Mouse (Mus musculus) heart, embryonic 10.5 days (tissue): Measurements from ENCODE around the gene Cib3. TPM values are rescaled to one million over a fixed set of nuclear protein-coding genes. Genes with fewer than 3 reads are reported as not detected.

ENCODE experiments used
- DNase-seq: peaks from one replicate; pipeline ENCODE4 v3.0.0-alpha.2; 2017; ENCODE audit warnings: low spot score
- H3K27ac ChIP-seq: fragments of 300-500 bp; sonication (generic); 2 replicates; pipeline ENCODE4 v1.5.1; 2016; ENCODE audit warnings: mild to moderate bottlenecking
- H3K27me3 ChIP-seq: fragments of 300-500 bp; sonication (generic); 2 replicates; pipeline ENCODE4 v1.6.1; 2016; ENCODE audit warnings: mild to moderate bottlenecking; ENCODE audit not compliant: poor library complexity, insufficient read depth, severe bottlenecking
- H3K36me3 ChIP-seq: fragments of 300-500 bp; sonication (generic); 2 replicates; pipeline ENCODE4 v1.6.1; 2016; ENCODE audit warnings: mild to moderate bottlenecking, moderate library complexity
- H3K4me1 ChIP-seq: fragments of 300-500 bp; sonication (generic); 2 replicates; pipeline ENCODE4 v1.6.1; 2016; ENCODE audit warnings: mild to moderate bottlenecking
- H3K4me3 ChIP-seq: fragments of 300-500 bp; sonication (generic); 2 replicates; pipeline ENCODE4 v1.5.1; 2016; ENCODE audit warnings: mild to moderate bottlenecking, moderate library complexity
- H3K9me3 ChIP-seq: fragments of 300-500 bp; sonication (generic); 2 replicates; pipeline ENCODE4 v1.6.1; 2016; ENCODE audit warnings: mild to moderate bottlenecking, moderate library complexity
- WGBS: fragments of 180-500 bp; shearing (Covaris S2); methylation state at CpG from one replicate; pipeline ENCODE4 v1.1.7; 2016; 5-methylcytosine and 5-hydroxymethylcytosine counted together
- polyA plus RNA-seq: library from polyadenylated mRNA; unstranded; fragments of >200 nt; fragmentation: Nextera tagmentation; extraction: Ambion mirVana; gene quantifications from 2 replicates; pipeline ENCODE4 v1.2.1, GENCODE M21; 2016

Cib3 gene
- polyA plus RNA-seq, 1 experiment from 2014 or later, result not detected

DNA sequence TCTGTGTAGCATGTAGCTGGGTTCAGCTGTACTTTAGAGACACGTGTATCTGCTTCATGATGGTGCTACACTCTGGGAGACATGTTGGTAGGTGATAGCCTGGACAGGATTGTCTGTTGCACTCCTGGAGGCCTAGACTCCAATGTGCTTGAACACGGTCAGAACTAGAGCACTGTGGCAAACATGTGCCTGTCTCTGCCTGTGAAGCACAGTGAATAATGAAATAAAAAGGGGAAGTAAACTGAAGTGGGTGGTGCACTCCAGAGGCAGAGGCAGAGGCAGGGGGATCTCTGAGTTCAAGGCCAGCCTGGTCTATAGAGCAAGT, 22.5 kb downstream of the Cib3 start:
- H3K27ac ChIP-seq, result no peak overlapping the region
- no peaks in the 10 kb centered on the region for H3K9me3 ChIP-seq
- DNase-seq, result no peak
- H3K4me1 ChIP-seq, result no peaks in the 10 kb centered on the region
- no peaks in the 10 kb centered on the region for H3K36me3 ChIP-seq
- H3K27me3 ChIP-seq, result no peaks in the 10 kb centered on the region
- no peak overlapping the region for H3K4me3 ChIP-seq
- WGBS, result 81% methylated on average over 2 of the region's 2 CpGs

- no peaks in the 10 kb centered on the region for H3K4me1 ChIP-seq
- H3K36me3 ChIP-seq, result no peaks in the 10 kb centered on the region
- DNase-seq, result no peak
- 71% methylated on average over 12 of the region's 12 CpGs for WGBS
- H3K27ac ChIP-seq, result no peak within 1 kb of the TSS
- no peak within 1 kb of the TSS for H3K4me3 ChIP-seq
- H3K27me3 ChIP-seq, result no peaks in the 10 kb centered on the region
- H3K9me3 ChIP-seq, result no peaks in the 10 kb centered on the region
These were observed 23.0 kb downstream of the Cib3 start, which contains the start of gene Hsh2d for GRCm38 (mm10) chr8:72189417-72190214. Hsh2d (plus strand) TSS chr8:72189638.

DNA sequence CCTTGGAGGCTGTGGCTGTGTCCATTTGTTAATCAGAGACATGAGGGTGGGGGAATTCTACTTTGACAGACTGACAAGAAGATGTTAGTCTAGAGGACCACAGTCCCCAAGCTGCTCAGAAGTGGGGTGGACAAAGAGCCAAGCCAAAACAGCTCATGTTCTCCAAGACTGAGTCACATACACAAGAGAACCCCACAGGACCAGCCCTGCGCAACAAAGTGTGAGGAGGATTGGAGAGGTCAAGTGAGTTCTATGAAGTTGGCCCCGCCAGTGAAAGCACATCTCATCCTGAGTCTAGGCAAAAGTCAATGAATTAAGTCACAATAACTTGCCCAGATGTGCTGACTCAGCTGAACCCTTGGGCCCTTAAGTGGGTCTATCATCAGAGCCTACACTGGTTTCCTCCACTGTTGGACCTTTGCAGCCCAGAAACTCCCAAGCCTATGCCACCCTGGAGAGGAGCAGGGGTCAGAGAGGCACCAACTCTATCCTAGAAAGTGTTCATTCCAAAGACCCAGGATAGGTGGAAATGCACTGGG, 24.8 kb downstream of the Cib3 start:
- 84% methylated on average over 2 of the region's 2 CpGs for WGBS

DNA sequence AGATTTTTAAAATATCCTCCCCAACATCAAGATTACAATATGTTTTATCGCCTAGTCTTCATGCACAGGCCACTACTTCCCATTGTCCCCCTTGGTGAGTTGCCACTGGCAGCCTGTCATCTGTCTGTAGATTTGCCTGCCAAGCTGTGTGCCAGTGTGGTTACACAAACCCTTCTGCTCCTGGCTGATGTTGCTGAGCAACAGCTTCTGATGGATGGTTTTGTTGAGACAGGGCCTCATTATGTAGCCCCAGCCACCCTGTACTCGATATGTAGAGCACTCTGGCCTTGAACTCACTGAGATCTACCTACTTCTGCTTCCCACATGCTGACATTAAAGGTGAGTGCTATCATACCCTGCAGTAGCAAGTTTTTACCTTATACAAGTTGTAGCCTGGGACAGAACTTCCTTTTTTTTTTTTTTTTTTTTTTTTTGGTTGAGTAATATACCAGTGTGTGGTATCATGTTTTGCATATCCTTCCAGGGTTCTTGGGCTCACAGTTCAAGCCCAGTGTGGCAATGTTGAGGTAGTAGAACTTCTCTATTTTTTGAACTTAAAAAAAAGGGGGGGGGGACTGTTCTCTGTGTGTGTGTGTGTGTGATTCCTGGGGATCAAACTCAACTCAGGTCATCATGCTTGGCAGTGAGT, 29.0 kb downstream of the Cib3 start:
- Histone ChIP-seq H3K27ac (no peak overlapping the region), H3K36me3 (peaks cover 30% of the 10 kb centered on the region), H3K4me1 (no peaks in the 10 kb centered on the region), H3K9me3 (no peaks in the 10 kb centered on the region), H3K27me3 (no peaks in the 10 kb centered on the region), H3K4me3 (no peak overlapping the region)
- WGBS, result 81% methylated on average over 2 of the region's 2 CpGs
- DNase-seq, result no peak

More for the DNA sequence above, 24.8 kb downstream of the Cib3 start:
- no peaks in the 10 kb centered on the region for H3K27me3 ChIP-seq
- H3K4me1 ChIP-seq, result no peaks in the 10 kb centered on the region
- no peaks in the 10 kb centered on the region for H3K36me3 ChIP-seq
- H3K9me3 ChIP-seq, result no peaks in the 10 kb centered on the region
- H3K4me3 ChIP-seq, result no peak overlapping the region
- DNase-seq, result no peak
- H3K27ac ChIP-seq, result no peak overlapping the region

- Histone ChIP-seq H3K4me3 (no peak overlapping the region), H3K9me3 (no peaks in the 10 kb centered on the region), H3K4me1 (no peaks in the 10 kb centered on the region), H3K27ac (no peak overlapping the region), H3K36me3 (peaks cover 92% of the 10 kb centered on the region), H3K27me3 (no peaks in the 10 kb centered on the region)
- no peak for DNase-seq
- WGBS, result 64% methylated on average over 5 of the region's 5 CpGs
These were observed 35.2 kb downstream of the Cib3 start for GRCm38 (mm10) chr8:72177346-72177925.

- H3K9me3 ChIP-seq, result no peaks in the 10 kb centered on the region
- peaks cover 87% of the 10 kb centered on the region for H3K36me3 ChIP-seq
- H3K4me3 ChIP-seq, result no peak overlapping the region
- WGBS, result 65% methylated on average over 3 of the region's 3 CpGs
- DNase-seq, result no peak
- H3K27ac ChIP-seq, result no peak overlapping the region
- H3K4me1 ChIP-seq, result no peaks in the 10 kb centered on the region
- H3K27me3 ChIP-seq, result no peaks in the 10 kb centered on the region
These were observed 42.9 kb downstream of the Cib3 start for GRCm38 (mm10) chr8:72169681-72170249.

- DNase-seq, result no peak
- Histone ChIP-seq H3K4me1 (no peaks in the 10 kb centered on the region), H3K36me3 (peaks cover 87% of the 10 kb centered on the region), H3K4me3 (no peak overlapping the region), H3K27ac (no peak overlapping the region), H3K27me3 (no peaks in the 10 kb centered on the region), H3K9me3 (no peaks in the 10 kb centered on the region)
- 87% methylated on average over 3 of the region's 3 CpGs for WGBS
These were observed 43.5 kb downstream of the Cib3 start for GRCm38 (mm10) chr8:72169098-72169668.

DNA sequence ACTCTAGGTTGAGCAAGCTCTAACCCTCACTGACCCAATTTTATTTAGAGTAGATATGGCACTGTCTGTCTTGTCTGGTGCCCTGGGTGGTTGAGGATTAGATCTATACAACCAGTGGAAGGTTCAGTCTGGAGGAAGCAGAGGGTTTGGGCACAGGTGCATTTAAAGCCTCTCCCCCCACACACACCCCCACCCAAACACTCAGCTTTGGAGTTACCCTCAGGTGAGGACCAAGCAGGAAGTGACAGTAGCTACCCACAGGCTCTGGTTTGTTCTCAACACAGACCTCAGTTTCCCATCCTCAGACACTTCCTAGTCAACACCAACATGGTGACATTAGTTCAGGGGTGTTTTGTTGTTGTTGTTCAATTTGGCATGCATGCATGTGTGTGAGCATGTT, 49.8 kb downstream of the Cib3 start:
- Histone ChIP-seq H3K4me3 (no peak overlapping the region), H3K36me3 (peaks cover 34% of the 10 kb centered on the region)

DNA sequence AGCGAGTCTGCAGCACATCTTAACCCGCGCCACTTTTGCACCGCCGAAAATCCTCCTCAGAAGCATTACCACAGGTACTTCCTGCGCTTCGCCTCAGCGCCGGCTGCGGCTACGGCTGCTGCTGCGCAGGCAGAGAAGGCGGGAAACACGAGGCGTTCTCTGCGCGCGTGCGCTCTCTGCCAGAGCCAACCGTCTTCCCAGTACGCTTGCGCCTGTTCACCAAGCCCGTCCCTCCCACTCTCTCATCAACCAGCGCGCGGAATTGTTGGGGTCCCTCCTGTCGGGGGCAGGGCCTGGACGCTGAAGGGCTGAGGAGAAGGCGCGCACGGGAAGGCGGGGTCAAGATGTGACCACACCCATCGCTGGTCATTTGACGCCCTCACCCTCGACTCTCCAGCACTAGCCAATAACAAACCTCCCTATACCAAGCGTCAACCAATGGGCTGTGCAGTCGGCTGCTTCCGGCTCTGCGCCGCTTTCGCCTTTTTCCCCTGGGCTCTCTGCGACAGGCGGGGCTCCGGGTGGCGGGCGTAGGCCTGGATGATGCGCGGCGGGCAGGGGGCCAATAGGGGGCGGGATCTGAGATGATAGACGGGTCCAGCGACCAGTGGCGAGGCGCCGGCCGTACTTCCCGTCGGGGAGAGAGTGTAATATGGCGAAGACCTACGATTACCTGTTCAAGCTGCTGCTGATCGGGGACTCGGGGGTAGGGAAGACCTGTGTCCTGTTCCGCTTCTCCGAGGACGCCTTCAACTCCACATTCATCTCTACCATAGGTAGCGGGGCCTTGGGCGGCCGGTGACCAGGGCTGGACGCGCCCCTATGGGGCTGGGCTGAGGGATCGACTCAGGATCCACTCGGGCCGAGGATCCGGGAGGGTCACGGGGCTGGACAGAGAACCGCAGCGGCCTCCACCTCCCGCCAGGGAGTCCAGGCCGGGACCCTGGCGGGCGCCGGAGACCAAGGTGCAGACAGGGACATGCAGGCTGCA, 51.6 kb downstream of the Cib3 start, which contains the start of gene Rab8a:
Rab8a (plus strand) TSS at position 494 of the 991 bp plus-strand sequence.
- H3K4me1 ChIP-seq, result peaks cover 19% of the 10 kb centered on the region
- H3K27me3 ChIP-seq, result no peaks in the 10 kb centered on the region
- peak; percentile 100 for DNase-seq
- H3K27ac ChIP-seq, result peak within 1 kb of the TSS; percentile 91
- no peaks in the 10 kb centered on the region for H3K9me3 ChIP-seq
- H3K36me3 ChIP-seq, result peaks cover 28% of the 10 kb centered on the region
- peak within 1 kb of the TSS; percentile 94 for H3K4me3 ChIP-seq
- under 1% methylated on average over 82 of the region's 82 CpGs for WGBS

More for the DNA sequence above, 49.8 kb downstream of the Cib3 start:
- Histone ChIP-seq H3K4me1 (peaks cover 19% of the 10 kb centered on the region), H3K27me3 (no peaks in the 10 kb centered on the region), H3K9me3 (no peaks in the 10 kb centered on the region), H3K27ac (no peak overlapping the region)
- no peak for DNase-seq

DNA sequence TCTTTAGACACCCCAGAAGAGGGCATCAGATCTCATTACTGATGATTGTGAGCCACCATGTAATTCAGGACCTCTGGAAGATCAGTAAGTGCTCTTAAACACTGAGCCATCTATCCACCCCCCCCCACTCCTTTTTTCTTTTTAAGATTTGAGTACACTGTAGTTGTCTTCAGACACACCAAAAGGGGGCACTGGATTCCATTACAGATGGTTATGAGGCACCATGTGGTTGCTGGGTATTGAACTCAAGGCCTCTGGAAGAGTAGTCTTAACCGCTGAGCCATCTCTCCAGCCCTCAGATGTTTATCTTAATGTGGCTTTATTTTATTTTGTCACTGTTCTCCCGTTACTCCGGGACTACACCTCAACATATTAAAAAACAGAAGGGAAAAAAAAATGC, 52.6 kb downstream of the Cib3 start:
- Histone ChIP-seq H3K9me3 (no peaks in the 10 kb centered on the region), H3K27ac (peak overlapping the region; percentile 91), H3K36me3 (peaks cover 19% of the 10 kb centered on the region), H3K4me1 (peaks cover 19% of the 10 kb centered on the region), H3K27me3 (no peaks in the 10 kb centered on the region), H3K4me3 (peak overlapping the region; percentile 94)
- 60% methylated on average over 3 of the region's 3 CpGs for WGBS
- DNase-seq, result no peak

GRCm38 (mm10) chr8:72158726-72159125, 53.9 kb downstream of the Cib3 start:
- Histone ChIP-seq H3K9me3 (no peaks in the 10 kb centered on the region), H3K27ac (no peak overlapping the region), H3K36me3 (peaks cover 11% of the 10 kb centered on the region; the same call in 1 of the 2 replicates), H3K4me1 (peaks cover 19% of the 10 kb centered on the region), H3K4me3 (no peak overlapping the region), H3K27me3 (no peaks in the 10 kb centered on the region)
- WGBS, result 77% methylated on average over 3 of the region's 3 CpGs
- no peak for DNase-seq

DNA sequence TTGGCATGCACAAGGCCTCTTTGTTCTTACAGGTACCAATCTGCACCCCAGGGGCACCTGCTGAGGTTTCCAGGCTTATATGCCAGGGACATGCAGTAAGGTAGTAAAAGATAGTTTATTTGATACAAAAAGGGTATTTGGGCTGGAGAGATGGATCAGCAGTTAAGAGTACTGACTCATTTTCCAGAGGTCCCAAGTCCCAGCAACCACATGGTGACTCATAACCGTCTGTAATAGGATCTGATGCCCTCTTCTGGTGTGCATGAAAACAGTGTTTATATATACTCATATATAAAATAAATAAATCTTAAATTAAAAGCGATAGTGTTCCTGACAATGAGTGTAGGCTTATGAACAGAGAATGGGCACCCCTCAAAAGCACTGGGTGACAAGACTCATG, 54.5 kb downstream of the Cib3 start:
- Histone ChIP-seq H3K27me3 (no peaks in the 10 kb centered on the region), H3K36me3 (peaks cover 13% of the 10 kb centered on the region; the same call in 1 of the 2 replicates), H3K27ac (no peak overlapping the region), H3K4me3 (no peak overlapping the region), H3K4me1 (peaks cover 19% of the 10 kb centered on the region), H3K9me3 (no peaks in the 10 kb centered on the region)
- WGBS, result 86% methylated on average over 2 of the region's 2 CpGs
- no peak for DNase-seq
